Mouse (Mus musculus) adipocyte (in vitro differentiated cells): ENCODE measurements around the gene Myrfl.

ENCODE experiments used
- DNase-seq: peaks from one replicate; pipeline ENCODE4 v3.0.0-alpha.2; 2016; ENCODE audit warnings: low spot score

Gene Myrfl

GRCm38 (mm10) chr10:116913647-116914273 is 17.0 kb upstream of the Myrfl start:
- DNase-seq, result no peak

- no peak for DNase-seq
These were observed 16.1 kb upstream of the Myrfl start for GRCm38 (mm10) chr10:116912850-116913249.

- no peak for DNase-seq
These were observed 12.4 kb upstream of the Myrfl start for GRCm38 (mm10) chr10:116908901-116909642.

GRCm38 (mm10) chr10:116906794-116907193 is 10.1 kb upstream of the Myrfl start:
- no peak for DNase-seq

- no peak for DNase-seq
These were observed 7.8 kb upstream of the Myrfl start for GRCm38 (mm10) chr10:116904503-116904908.

- DNase-seq, result no peak
These were observed 1.4 kb downstream of the Myrfl start for GRCm38 (mm10) chr10:116895108-116895833.

GRCm38 (mm10) chr10:116894540-116894939 is 2.2 kb downstream of the Myrfl start:
- no peak for DNase-seq

- peak; percentile 47 for DNase-seq
These were observed 3.0 kb downstream of the Myrfl start for GRCm38 (mm10) chr10:116893753-116894152.

GRCm38 (mm10) chr10:116890587-116890986 is 6.1 kb downstream of the Myrfl start:
- no peak for DNase-seq

- DNase-seq, result no peak
These were observed 12.2 kb downstream of the Myrfl start for GRCm38 (mm10) chr10:116884552-116884951.

GRCm38 (mm10) chr10:116883531-116883930 is 13.2 kb downstream of the Myrfl start:
- no peak for DNase-seq

GRCm38 (mm10) chr10:116877436-116877835 is 19.3 kb downstream of the Myrfl start:
- no peak for DNase-seq

GRCm38 (mm10) chr10:116874490-116874889 is 22.2 kb downstream of the Myrfl start:
- no peak for DNase-seq

- no peak for DNase-seq
These were observed 24.7 kb downstream of the Myrfl start for GRCm38 (mm10) chr10:116872016-116872410.

- DNase-seq, result no peak
These were observed 25.2 kb downstream of the Myrfl start for GRCm38 (mm10) chr10:116871329-116872015.

GRCm38 (mm10) chr10:116870819-116871218 is 25.9 kb downstream of the Myrfl start:
- DNase-seq, result no peak

- DNase-seq, result no peak
These were observed 43.4 kb downstream of the Myrfl start for GRCm38 (mm10) chr10:116853159-116853845.

GRCm38 (mm10) chr10:116848749-116849473 is 47.8 kb downstream of the Myrfl start:
- DNase-seq, result peak; percentile 79

- no peak for DNase-seq
These were observed 55.2 kb downstream of the Myrfl start for GRCm38 (mm10) chr10:116841551-116841950.

GRCm38 (mm10) chr10:116830676-116831075 is 66.0 kb downstream of the Myrfl start:
- DNase-seq, result no peak

GRCm38 (mm10) chr10:116828099-116828498 is 68.6 kb downstream of the Myrfl start:
- DNase-seq, result no peak
